Mouse (Mus musculus): ENCODE data around the gene Cfap77.

DNA sequence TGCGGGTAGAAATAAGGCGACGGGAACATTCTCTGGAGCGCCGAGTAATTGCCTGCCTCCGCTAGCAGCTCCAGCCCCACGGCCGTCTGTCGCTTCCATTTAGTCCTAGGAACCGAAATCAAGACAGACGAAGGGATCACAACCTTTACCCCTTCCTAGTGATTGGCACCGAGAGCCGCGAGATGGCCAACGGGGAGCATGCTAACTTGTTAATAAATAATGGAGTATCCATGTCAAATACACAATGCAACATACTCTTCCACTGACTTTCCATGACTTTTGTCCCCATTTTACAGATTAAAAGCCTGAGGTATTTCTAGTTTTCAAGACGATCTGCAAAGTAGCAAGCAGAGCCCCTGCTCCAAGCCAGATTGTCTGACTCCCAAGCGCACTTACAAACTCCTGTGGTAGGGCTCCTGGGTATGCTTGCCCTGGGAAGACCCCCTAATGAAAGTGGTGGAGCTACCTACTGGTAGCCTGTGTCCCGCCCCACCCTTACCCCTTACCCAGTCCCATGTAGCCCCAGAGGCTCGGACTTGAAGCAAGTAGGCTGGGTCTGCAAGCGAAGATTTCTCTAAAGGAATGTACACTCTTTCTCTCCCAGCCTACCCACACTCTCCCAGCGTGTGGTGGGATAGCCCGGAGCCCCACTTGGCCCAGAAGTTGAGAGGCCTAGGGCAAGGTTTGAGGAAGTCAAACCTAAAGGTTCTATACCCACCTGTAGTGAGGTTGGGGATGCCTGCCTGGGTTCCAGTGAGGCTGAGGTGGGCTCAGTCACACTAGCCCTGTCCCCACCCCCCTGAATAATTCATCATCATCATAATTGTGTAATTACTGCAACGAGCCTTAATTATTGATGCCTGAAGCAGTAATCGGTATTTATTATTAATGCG, 144.8 kb downstream of the Cfap77 start:
- TF ChIP-seq CTCF (IDR thresholded peaks at IDR 0.05; ENCODE audit: borderline replicate concordance, control insufficient read depth, extremely low read depth, insufficient read depth, low read length, poor library complexity) (no peak), POLR2A (IDR thresholded peaks at IDR 0.05; ENCODE audit: control insufficient read depth, extremely low read depth, insufficient read depth, low read length, poor library complexity) (no peak)
